Mouse (Mus musculus) intestine, embryonic 14.5 days (tissue): ENCODE measurements around the gene Ypel4. TPM values are rescaled to one million over a fixed set of nuclear protein-coding genes. Genes with fewer than 3 reads are reported as not detected.

ENCODE experiments used
- ATAC-seq: fragments of 200-750 bp; cut with Nextera tagmentation; replicated peaks from 2 replicates; pipeline ENCODE4 v1.8.0; 2017; ENCODE audit warnings: low read depth, moderate number of reproducible peaks, moderate TSS enrichment, moderate library complexity; ENCODE audit not compliant: low FRiP score, low TSS enrichment
- DNase-seq: peaks from one replicate; pipeline ENCODE4 v3.0.0-alpha.2; 2018; ENCODE audit warnings: low spot score
- H3K27ac ChIP-seq: fragments of 300-500 bp; sonication (generic); 2 replicates; pipeline ENCODE4 v1.5.1; 2014; ENCODE audit warnings: low read depth, mild to moderate bottlenecking, control low read depth
- H3K27me3 ChIP-seq: fragments of 300-500 bp; sonication (generic); replicated peaks from 2 replicates; pipeline ENCODE4 v1.6.1; 2014; ENCODE audit warnings: low read length, control low read depth; ENCODE audit not compliant: control insufficient read depth, insufficient read depth
- H3K36me3 ChIP-seq: fragments of 300-500 bp; sonication (generic); 2 replicates; pipeline ENCODE4 v1.6.1; 2014; ENCODE audit warnings: low read length, control low read depth; ENCODE audit not compliant: control insufficient read depth, insufficient read depth
- H3K4me1 ChIP-seq: fragments of 300-500 bp; sonication (generic); replicated peaks from 2 replicates; pipeline ENCODE4 v1.6.1; 2014; ENCODE audit warnings: low read length, control low read depth, mixed read lengths; ENCODE audit not compliant: control insufficient read depth, insufficient read depth
- H3K4me2 ChIP-seq: fragments of 300-500 bp; sonication (generic); 2 replicates; pipeline ENCODE4 v1.6.1; 2014; ENCODE audit warnings: low read length
- H3K4me3 ChIP-seq: fragments of 300-500 bp; sonication (generic); 2 replicates; pipeline ENCODE4 v1.5.1; 2014; ENCODE audit warnings: low read depth, low read length, control low read depth, mixed read lengths
- H3K9ac ChIP-seq: fragments of 300-500 bp; sonication (generic); 2 replicates; pipeline ENCODE4 v1.6.1; 2014; ENCODE audit warnings: mild to moderate bottlenecking, low read length
- H3K9me3 ChIP-seq: fragments of 300-500 bp; sonication (generic); 2 replicates; pipeline ENCODE4 v1.6.1; 2016; ENCODE audit warnings: low read length, control low read depth; ENCODE audit not compliant: control insufficient read depth
- WGBS: fragments of 180-500 bp; shearing (Covaris S2); extraction: QIAGEN DNeasy Blood & Tissue Kit; methylation state at CpG from one replicate; pipeline ENCODE4 v1.1.7; 2014; 5-methylcytosine and 5-hydroxymethylcytosine counted together
- polyA plus RNA-seq: library from polyadenylated mRNA; unstranded; fragments of >200 nt; fragmentation: Nextera tagmentation; extraction: Ambion mirVana; gene quantifications from 2 replicates; pipeline ENCODE4 v1.2.1, GENCODE M21; 2014

Ypel4 gene
- polyA plus RNA-seq, 1 experiment from 2014 or later: 6.9 TPM

GRCm38 (mm10) chr2:84711898-84712297, 22.0 kb upstream of the Ypel4 start:
- no peak overlapping the region for H3K9ac ChIP-seq
- ATAC-seq: no peak
- no peaks in the 10 kb centered on the region for H3K27me3 ChIP-seq
- H3K9me3 ChIP-seq: no peaks in the 10 kb centered on the region
- H3K4me2 ChIP-seq: no peak overlapping the region
- no peak for DNase-seq
- H3K4me1 ChIP-seq: peaks cover 12% of the 10 kb centered on the region
- H3K4me3 ChIP-seq: no peak overlapping the region
- H3K27ac ChIP-seq: no peak overlapping the region
- WGBS: 94% methylated on average over 2 of the region's 2 CpGs
- peaks cover 43% of the 10 kb centered on the region for H3K36me3 ChIP-seq

GRCm38 (mm10) chr2:84714422-84714810, 19.4 kb upstream of the Ypel4 start:
- H3K9ac ChIP-seq: peak overlapping the region; percentile 89
- peak overlapping the region; percentile 82 for H3K4me2 ChIP-seq
- DNase-seq: no peak
- ATAC-seq: peak; percentile 24
- H3K4me3 ChIP-seq: peak overlapping the region; percentile 88
- no peaks in the 10 kb centered on the region for H3K9me3 ChIP-seq
- peaks cover 20% of the 10 kb centered on the region for H3K36me3 ChIP-seq
- H3K4me1 ChIP-seq: peaks cover 8% of the 10 kb centered on the region
- no peaks in the 10 kb centered on the region for H3K27me3 ChIP-seq
- H3K27ac ChIP-seq: peak overlapping the region; percentile 90
- WGBS: 0% methylated on average over 16 of the region's 26 CpGs

GRCm38 (mm10) chr2:84714811-84715561, 18.9 kb upstream of the Ypel4 start, which contains the start of gene Zdhhc5:
Gene Zdhhc5 (minus strand): TSS chr2:84715180.
- Histone ChIP-seq H3K27me3 (no peaks in the 10 kb centered on the region), H3K4me3 (peak within 1 kb of the TSS; percentile 88), H3K27ac (peak within 1 kb of the TSS; percentile 90), H3K36me3 (peaks cover 14% of the 10 kb centered on the region), H3K4me1 (peaks cover 8% of the 10 kb centered on the region), H3K9me3 (no peaks in the 10 kb centered on the region), H3K4me2 (peak within 1 kb of the TSS; percentile 82), H3K9ac (peak within 1 kb of the TSS; percentile 89)
- DNase-seq (peak; percentile 98), ATAC-seq (peak; percentile 96)
- WGBS: under 1% methylated on average over 98 of the region's 107 CpGs

- Histone ChIP-seq H3K4me1 (peaks cover 8% of the 10 kb centered on the region), H3K4me2 (peak overlapping the region; percentile 58), H3K9me3 (no peaks in the 10 kb centered on the region), H3K36me3 (peaks cover 7% of the 10 kb centered on the region), H3K9ac (peak overlapping the region; percentile 69), H3K4me3 (peak overlapping the region; percentile 88), H3K27ac (peak overlapping the region; percentile 90), H3K27me3 (no peaks in the 10 kb centered on the region)
- under 1% methylated on average over 33 of the region's 33 CpGs for WGBS
- ATAC-seq: peak; percentile 96
- peak; percentile 88 for DNase-seq
Observed at GRCm38 (mm10) chr2:84715562-84716361, 18.1 kb upstream of the Ypel4 start.

- ATAC-seq: no peak
- peak overlapping the region; percentile 58 for H3K4me2 ChIP-seq
- peak overlapping the region; percentile 90; the same call in 1 of the 2 replicates for H3K27ac ChIP-seq
- peak overlapping the region; percentile 69 for H3K9ac ChIP-seq
- WGBS: 32% methylated on average over 9 of the region's 9 CpGs
- H3K27me3 ChIP-seq: no peaks in the 10 kb centered on the region
- H3K36me3 ChIP-seq: no peaks in the 10 kb centered on the region
- H3K9me3 ChIP-seq: no peaks in the 10 kb centered on the region
- H3K4me1 ChIP-seq: peaks cover 8% of the 10 kb centered on the region
- H3K4me3 ChIP-seq: peak overlapping the region; percentile 88
- DNase-seq: no peak
Observed at GRCm38 (mm10) chr2:84716423-84717355, 17.2 kb upstream of the Ypel4 start.

- 92% methylated on average over 4 of the region's 4 CpGs for WGBS
- 0 out of 2 replicates have a peak, but pooled peaks cover 4% of the 10 kb centered on the region for H3K36me3 ChIP-seq
- ATAC-seq: no peak
- no peak overlapping the region for H3K27ac ChIP-seq
- H3K4me2 ChIP-seq: no peak overlapping the region
- no peak overlapping the region for H3K4me3 ChIP-seq
- no peaks in the 10 kb centered on the region for H3K9me3 ChIP-seq
- H3K9ac ChIP-seq: no peak overlapping the region
- no peak for DNase-seq
- H3K4me1 ChIP-seq: peaks cover 8% of the 10 kb centered on the region
- H3K27me3 ChIP-seq: no peaks in the 10 kb centered on the region
Observed at GRCm38 (mm10) chr2:84717357-84717756, 16.5 kb upstream of the Ypel4 start.

GRCm38 (mm10) chr2:84720718-84721117, 13.1 kb upstream of the Ypel4 start:
- DNase-seq (no peak), ATAC-seq (no peak)
- no peak overlapping the region for H3K4me3 ChIP-seq
- no peaks in the 10 kb centered on the region for H3K9me3 ChIP-seq
- H3K27me3 ChIP-seq: no peaks in the 10 kb centered on the region
- H3K36me3 ChIP-seq: peaks cover 26% of the 10 kb centered on the region
- no peak overlapping the region for H3K4me2 ChIP-seq
- WGBS: 90% methylated on average over 2 of the region's 2 CpGs
- no peaks in the 10 kb centered on the region for H3K4me1 ChIP-seq
- H3K27ac ChIP-seq: no peak overlapping the region
- H3K9ac ChIP-seq: no peak overlapping the region

- H3K9ac ChIP-seq: no peak overlapping the region
- H3K4me2 ChIP-seq: no peak overlapping the region
- DNase-seq (no peak), ATAC-seq (no peak)
- 77% methylated on average over 3 of the region's 3 CpGs for WGBS
- no peaks in the 10 kb centered on the region for H3K9me3 ChIP-seq
- peaks cover 26% of the 10 kb centered on the region for H3K36me3 ChIP-seq
- H3K4me3 ChIP-seq: no peak overlapping the region
- no peaks in the 10 kb centered on the region for H3K27me3 ChIP-seq
- peaks cover 2% of the 10 kb centered on the region; the same call in 1 of the 2 replicates for H3K4me1 ChIP-seq
- H3K27ac ChIP-seq: no peak overlapping the region
Observed at GRCm38 (mm10) chr2:84721182-84721581, 12.7 kb upstream of the Ypel4 start.
